Mouse (Mus musculus) olfactory bulb, adult 2 months (tissue): ENCODE measurements around the gene Evl.

Experiments
- CTCF ChIP-seq: fragments of 200-500 bp; IDR thresholded peaks from 2 replicates; pipeline ENCODE4 v1.5.1; 2012; ENCODE audit warnings: low read depth, mild to moderate bottlenecking, low read length, moderate library complexity; ENCODE audit not compliant: insufficient read depth
- POLR2A ChIP-seq: fragments of 200-500 bp; IDR thresholded peaks from 2 replicates; pipeline ENCODE4 v1.6.1; 2012; ENCODE audit warnings: mild to moderate bottlenecking, low read depth, low read length, moderate library complexity; ENCODE audit not compliant: insufficient read depth

GRCm38 (mm10) chr12:108591586-108591985 is 37.1 kb downstream of the Evl start:
- TF ChIP-seq POLR2A (no peak), CTCF (no peak)
